Mouse (Mus musculus): ENCODE data around the gene Zfp882.
"Not testable (repeated sequence)": the region's sequence is repeated elsewhere in the genome, so short reads cannot be mapped to it uniquely, and the experiment has no call there.

The Zfp882 gene

GRCm38 (mm10) chr8:71952489-71952888 is 44.1 kb downstream of the Zfp882 start:
- no peak for DNase-seq (ENCODE audit: low spot score in 2 of 2)

DNA sequence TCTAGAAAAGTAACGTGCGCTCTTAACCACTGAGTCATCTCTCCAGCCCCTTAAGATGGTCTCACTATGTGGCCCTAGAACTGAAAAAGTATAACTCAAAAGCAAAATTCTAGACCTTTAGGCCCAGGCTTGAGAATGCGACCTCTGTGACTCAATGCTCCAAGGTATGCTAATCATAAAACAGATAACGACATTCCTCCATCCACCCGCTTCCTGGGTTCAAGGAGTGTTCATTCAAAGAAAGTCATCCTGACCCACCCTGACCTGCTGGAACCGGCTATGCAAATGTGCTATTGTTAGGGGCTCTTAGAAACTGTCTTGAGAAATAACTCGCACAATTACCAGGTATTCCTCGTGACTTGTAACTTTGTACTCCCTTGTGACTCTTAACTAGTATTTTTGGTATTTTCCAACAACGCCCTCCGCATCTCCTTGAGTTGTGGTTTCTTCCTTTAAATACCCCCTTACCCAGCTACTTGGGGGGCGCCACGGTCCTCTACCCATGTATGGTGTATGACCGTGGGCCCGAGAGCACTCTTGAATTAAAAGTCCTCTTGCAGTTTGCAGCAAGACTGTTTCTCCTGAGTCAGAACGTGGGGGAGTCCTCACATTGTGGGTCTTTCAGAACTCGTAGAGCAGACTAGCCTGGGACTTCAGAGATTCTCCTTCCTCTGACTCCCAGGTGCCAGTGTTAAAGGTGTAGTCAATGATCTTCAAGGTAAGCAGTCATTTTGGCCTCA is 44.7 kb downstream of the Zfp882 start:
- not testable (repeated sequence) for DNase-seq (ENCODE audit: low spot score in 2 of 2)

GRCm38 (mm10) chr8:71954666-71955065 is 46.3 kb downstream of the Zfp882 start:
- DNase-seq (ENCODE audit: low spot score in 2 of 2): no peak

DNA sequence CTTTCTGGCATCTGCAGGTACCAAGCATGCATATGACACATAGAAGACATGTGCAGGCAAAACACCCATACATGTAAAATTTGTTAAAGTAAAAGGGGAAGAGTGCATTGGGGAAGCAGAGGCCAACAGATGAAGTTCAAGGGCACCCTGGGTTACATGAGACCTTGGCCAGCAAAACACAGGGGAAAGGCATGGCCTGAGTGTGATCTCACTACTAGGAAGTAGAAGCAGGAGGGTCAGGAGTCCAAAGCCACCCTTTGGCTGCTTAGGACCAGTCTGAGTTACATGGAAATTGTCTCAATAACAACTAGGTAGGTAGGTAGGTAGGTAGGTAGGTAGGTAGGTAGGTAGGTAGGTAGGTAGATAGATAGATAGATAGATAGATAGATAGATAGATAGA is 52.1 kb downstream of the Zfp882 start:
- no peak for DNase-seq (ENCODE audit: low spot score in 2 of 2)

DNA sequence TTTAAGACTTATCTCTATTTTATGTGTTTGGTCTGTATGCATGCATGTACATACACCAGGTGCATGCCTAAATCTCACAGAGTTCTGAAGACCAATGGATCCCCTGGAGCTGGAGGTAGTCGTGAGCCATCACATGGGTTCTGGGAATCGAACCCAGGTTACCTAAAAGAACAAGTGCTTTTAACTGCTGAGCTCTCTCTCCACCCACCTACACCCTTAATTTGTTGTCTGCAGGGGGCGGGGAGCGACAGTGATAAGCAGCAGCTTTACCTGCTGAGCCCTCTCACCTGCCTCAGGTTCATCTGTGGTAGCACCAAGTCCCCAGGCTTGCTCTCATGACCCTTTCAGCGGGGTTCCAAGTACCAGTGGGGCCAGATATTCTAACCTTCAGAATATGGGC is 53.4 kb downstream of the Zfp882 start:
- no peak for DNase-seq (ENCODE audit: low spot score in 2 of 2)

DNA sequence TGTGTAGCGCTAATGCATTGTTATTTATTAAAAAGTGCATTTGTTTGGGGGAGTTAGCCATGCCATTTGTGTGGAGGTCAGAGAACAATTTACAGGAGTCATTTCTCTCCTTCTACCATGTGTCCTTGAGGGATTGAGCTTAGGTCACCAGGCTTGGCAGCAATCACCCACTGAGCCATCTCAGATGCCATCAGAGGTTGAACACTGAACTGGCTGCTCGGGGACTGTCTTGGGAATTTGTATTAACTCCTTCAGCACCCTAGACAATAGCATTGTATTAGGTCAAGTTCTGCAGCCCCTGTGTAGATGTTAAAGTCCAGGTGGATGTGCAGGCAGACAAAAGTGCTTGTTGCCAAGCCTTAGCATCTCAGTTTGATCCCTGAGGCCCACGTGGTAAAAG is 55.6 kb downstream of the Zfp882 start:
- no peak for DNase-seq (ENCODE audit: low spot score in 2 of 2)

DNA sequence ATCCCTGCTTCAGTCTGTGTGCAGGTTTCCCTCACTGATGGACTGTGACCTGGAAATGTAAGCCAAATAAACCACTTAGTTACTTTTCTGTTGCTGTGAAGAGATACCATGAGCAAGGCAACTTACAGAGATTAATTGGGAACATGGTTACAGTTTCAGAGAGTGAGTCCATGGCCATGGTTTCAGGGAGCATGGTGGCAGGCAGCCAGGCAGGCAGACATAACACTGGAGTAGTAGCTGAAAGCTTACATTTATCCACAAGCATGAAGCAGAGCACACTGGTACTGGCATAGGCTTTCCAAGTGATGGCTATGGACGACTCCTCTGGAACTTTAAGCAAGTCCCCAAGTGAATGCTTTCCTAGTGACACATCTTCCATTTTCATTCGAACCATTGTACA is 56.8 kb downstream of the Zfp882 start:
- DNase-seq (ENCODE audit: low spot score in 2 of 2): no peak
